Mouse (Mus musculus) lung, postnatal 10 days (tissue): ENCODE results near the gene Acsl5.

Experiments used
- DNase-seq: peaks from one replicate; pipeline ENCODE4 v3.0.0; 2021

The Acsl5 gene

GRCm38 (mm10) chr19:55251383-55252124, at the start of gene Acsl5:
Gene Acsl5, plus strand, starts transcription at chr19:55251938.
- no peak for DNase-seq

- peak; percentile 76 for DNase-seq
Measured at GRCm38 (mm10) chr19:55206482-55207138, 45.1 kb upstream of the Acsl5 start.

DNA sequence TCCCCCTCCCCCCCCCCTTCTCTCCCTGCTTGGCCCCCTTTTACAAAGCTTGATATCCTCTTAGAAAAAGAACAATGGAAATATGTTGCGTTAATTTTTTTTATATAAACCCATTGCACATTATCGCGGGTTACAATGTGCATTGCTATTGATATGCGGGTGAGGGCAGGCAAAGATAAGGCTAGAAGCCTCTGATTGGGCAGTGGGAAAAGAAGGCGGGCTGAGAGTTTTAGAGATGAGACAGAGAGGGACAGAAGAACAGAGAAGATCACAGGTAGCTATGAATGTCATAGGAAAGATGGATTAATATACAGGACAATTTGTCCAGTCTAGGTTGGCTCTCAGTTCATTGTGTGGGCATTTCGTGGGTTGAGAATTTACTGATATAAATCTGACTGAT, 44.5 kb upstream of the Acsl5 start:
- DNase-seq: no peak

- DNase-seq: no peak
Measured at GRCm38 (mm10) chr19:55207746-55208538, 43.8 kb upstream of the Acsl5 start.

GRCm38 (mm10) chr19:55208654-55209053, 43.1 kb upstream of the Acsl5 start:
- DNase-seq: no peak

DNA sequence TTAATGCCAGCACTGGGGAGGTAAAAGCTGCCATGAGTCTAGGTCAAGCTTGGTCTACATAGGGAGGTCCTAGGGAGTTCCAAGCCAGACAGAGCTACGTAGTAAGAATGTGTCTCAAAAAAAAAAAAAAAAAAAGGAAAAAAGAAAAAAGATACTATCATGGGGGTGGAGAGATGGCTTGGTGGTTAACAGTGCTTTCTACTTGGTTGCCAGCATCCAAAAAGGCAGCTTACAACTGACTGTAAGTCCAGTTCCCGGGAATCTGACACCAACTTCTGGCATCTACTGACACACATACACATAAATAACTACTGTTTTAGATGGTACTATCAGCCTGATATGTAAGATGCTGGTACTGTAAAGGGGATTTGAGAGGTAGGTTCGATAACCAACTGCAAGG, 42.7 kb upstream of the Acsl5 start:
- no peak for DNase-seq

GRCm38 (mm10) chr19:55211698-55212097, 40.0 kb upstream of the Acsl5 start:
- DNase-seq: no peak

DNA sequence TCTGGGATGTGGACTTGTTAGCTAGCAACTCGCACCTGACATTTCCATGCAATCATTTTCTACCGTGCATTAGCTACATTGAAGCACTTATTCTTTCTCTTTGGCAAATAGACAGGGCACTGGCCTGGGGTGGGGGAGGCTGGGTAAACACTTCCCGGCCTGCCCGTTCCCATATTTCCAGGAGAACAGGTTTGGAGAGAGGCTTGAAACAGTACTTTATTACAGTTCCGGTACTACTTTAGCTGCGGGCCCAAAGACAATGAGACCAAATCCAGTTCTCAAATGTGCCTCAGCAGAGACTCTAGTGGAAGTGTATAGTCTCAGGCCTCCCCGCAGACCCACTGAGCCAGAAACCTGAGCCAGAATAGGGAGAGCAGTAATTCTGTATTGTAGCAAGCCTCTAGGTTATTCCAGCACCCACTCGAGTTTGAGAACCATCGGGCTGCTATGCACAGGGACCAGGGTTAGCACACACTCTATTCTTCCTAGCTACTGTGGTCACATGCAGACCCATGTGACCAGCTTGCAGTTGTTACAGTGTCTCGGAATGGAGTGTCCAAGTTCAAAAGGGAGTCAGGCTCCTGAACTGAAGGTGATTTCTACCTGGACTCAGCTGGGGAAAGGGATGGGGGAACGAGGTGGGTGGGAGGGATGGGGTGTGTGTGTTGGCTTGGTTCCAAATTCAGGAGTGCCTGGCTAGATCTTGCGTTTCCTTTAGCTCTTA, 38.0 kb upstream of the Acsl5 start:
- peak; percentile 68 for DNase-seq

DNA sequence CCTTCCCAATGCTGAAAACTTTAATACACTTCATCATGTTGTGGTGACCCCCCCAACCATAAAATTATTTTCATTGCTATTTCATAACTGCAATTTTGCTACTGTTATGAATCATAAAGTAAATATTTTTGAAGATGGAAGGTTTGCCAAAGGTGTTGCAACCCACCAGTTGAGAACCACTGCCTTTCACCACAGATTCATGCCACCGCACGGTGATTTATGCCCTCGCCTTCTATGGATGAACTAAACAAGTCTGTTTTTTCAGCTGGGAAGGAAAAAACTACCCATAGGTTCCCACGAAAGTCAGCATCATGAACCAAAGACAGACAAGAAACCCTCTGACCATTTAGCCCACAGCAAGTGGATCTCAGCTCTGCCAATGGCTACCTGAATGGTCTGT, 34.9 kb upstream of the Acsl5 start:
- DNase-seq: no peak

- DNase-seq: no peak
Measured at GRCm38 (mm10) chr19:55217365-55217764, 34.4 kb upstream of the Acsl5 start.

- peak; percentile 92 for DNase-seq
Measured at GRCm38 (mm10) chr19:55218192-55218739, 33.5 kb upstream of the Acsl5 start.

DNA sequence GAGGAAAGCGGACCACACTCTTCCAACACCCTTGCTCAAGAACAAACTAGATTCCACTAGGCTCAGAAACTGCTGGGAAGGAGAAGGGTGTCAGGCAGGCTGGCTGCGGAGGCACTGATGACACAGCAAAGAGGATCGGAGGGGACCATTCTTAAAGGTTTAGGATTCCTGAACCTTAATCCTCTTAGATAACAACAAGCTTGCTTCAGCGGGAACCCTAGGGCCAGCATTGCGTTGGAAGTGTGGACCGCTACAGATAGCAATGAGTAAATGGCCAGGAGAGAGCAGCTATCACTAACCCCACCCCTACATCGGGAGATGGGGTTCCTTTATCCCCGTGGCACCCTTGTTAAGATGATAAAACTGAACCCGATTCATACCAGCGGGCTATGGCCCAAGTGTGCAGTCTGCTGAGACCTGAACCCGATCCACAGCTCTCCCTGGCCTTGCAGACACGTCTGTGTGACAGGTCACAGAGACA, 33.0 kb upstream of the Acsl5 start:
- no peak for DNase-seq

- DNase-seq: no peak
Measured at GRCm38 (mm10) chr19:55219359-55219758, 32.4 kb upstream of the Acsl5 start.

DNA sequence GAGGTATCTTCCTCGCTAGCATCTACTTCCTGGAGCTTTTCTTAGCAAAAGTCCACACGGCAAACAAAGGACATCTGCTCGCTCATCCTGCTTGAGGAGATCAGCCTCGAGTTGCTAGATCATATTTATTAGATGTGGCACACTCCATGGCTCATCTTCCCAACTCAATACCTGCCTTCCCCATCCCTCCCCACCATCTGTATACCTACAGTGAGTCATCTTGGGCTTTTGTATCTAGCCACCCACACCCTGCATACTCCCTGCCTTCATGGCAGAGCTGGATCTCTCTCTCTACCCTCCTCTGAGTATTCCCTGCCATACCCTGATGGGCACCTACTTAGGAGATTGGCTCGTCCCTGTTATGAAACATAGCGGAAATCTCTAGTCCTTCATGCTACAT, 30.5 kb upstream of the Acsl5 start:
- DNase-seq: no peak

DNA sequence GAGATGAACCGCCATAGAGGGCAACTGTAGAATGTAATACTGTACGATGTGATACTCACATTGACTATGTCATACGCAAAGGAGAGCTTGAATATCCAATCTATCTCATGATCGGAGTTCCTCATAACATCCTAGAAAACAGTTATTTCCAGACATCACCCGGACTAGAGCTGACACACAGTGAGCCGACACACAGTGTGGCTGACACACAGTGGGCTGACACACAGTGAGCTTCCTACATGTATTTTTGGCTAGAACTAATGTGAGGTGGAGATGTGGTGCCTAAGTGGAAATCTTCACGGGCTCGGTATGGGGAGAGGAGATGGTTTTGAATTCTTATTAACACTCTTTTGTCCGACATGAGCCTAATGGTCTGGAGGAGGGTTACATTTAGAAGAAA, 29.5 kb upstream of the Acsl5 start:
- no peak for DNase-seq

DNA sequence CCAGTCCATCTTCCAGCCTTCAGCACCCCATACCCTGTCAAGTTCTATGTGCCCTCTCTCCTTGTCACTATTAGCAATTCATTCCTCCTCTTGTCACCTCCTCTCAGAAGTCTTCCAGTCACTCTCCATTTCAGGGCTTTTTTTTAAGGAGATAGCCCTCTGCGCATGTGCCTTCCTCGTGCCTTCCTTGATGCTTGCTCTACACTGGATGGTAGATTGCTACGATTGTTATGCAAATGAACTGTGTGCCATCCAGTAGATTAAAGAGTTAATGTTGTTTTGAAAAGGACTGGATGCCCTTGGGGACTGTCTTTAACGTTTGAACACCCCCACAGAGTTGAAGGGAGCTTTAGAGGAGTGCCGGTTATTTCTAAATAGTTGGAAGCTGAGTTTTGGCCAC, 25.1 kb upstream of the Acsl5 start:
- DNase-seq: no peak

GRCm38 (mm10) chr19:55227135-55227534, 24.6 kb upstream of the Acsl5 start:
- DNase-seq: no peak

- no peak for DNase-seq
Measured at GRCm38 (mm10) chr19:55231081-55231480, 20.7 kb upstream of the Acsl5 start.

GRCm38 (mm10) chr19:55232136-55232535, 19.6 kb upstream of the Acsl5 start:
- DNase-seq: peak; percentile 78

- DNase-seq: peak; percentile 71
Measured at GRCm38 (mm10) chr19:55236026-55236425, 15.7 kb upstream of the Acsl5 start.

- no peak for DNase-seq
Measured at GRCm38 (mm10) chr19:55236564-55236963, 15.2 kb upstream of the Acsl5 start.

GRCm38 (mm10) chr19:55239766-55240426, 11.8 kb upstream of the Acsl5 start:
- no peak for DNase-seq
